Mouse (Mus musculus) cerebellum, adult 2 months (tissue): ENCODE data around the gene Treh.

Experiments used
- CTCF ChIP-seq: fragments of 200-500 bp; IDR thresholded peaks from 2 replicates; pipeline ENCODE4 v1.5.1; 2011; ENCODE audit warnings: low read depth, mild to moderate bottlenecking, control low read depth, low read length, moderate library complexity, borderline replicate concordance; ENCODE audit not compliant: insufficient read depth
- POLR2A ChIP-seq: fragments of 200-500 bp; IDR thresholded peaks from 2 replicates; pipeline ENCODE4 v1.6.1; 2011; ENCODE audit warnings: low read length, control low read depth, borderline replicate concordance; ENCODE audit not compliant: insufficient read depth

GRCm38 (mm10) chr9:44624390-44624789 lies 48.6 kb upstream of the Treh start:
- no peak for TF ChIP-seq POLR2A
- TF ChIP-seq CTCF: no peak
